8 mouse cellular contexts compared by ENCODE assay signal in the genomic region with DNA sequence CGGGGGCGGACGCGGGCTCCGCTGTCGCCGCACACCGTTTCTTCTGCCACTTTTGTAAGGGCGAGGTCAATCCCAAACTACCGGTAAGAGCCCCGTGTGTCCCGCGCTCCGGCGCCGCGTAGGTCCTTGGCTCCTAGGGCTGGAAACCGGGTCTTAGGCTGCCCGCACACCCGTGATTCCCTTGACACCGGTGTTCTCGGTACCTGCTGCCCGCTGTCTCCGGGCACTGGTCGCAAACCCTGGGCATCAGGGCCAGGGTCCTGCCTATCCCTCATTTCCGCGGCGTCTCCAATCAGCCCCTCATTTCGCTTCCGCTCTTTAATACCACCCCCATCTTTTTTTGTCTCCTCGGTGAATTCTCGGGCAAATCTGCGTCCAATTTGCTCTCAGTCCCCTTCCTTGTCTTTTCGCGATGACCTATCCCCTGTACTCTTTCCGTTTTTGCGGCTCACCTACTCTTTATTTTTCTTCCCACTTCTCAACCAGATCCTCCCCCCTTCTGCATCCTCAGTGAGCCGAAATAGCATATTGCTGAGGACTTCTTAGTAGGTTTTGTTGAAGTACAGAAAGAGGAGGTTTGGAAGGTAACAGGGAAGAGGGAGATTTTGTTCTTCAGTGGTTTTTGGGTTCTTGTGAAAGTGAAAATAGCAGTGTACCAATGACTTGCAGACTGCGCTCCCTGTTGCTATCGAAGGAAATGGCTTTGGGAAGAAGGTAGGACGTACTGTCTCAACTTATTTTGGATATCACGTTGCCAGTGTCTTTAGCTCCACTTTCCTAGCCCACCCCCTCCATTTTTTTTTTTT. TPM values are rescaled to one million over a fixed set of nuclear protein-coding genes. Genes with fewer than 3 reads are reported as not detected.
A peak's percentile ranks its signal among the peaks of the same experiment; 100 is the strongest.
DNase-seq lines count a peak whose midpoint lies in the region; ATAC-seq and TF ChIP-seq lines count a peak whose summit lies in the region.

No protein-coding gene starts in this region.

- H3K4me2 ChIP-seq in heart, embryonic 13.5 days: peak overlapping the region; percentile 82
- H3K4me2 ChIP-seq in embryonic facial prominence, embryonic 14.5 days (ENCODE audit: low read depth, low read length): peak overlapping the region; percentile 81
- H3K4me2 ChIP-seq in midbrain, embryonic 13.5 days (replicated peaks): peak overlapping the region; percentile 79

- no peak for DNase-seq in heart, postnatal 36 days
- peak; percentile 22 for DNase-seq in embryonic facial prominence, embryonic 14.5 days (ENCODE audit: low spot score)
- DNase-seq in ovary, adult 18-20 months (ENCODE audit: low spot score): no peak
- no peak for DNase-seq in urinary bladder, adult 2 months (ENCODE audit: low spot score)

- TF ChIP-seq CTCF in ES-Bruce4 (IDR thresholded peaks at IDR 0.05; ENCODE audit: low read depth, low read length): no peak

- no peak for TF ChIP-seq EP300 in ES-Bruce4 (IDR thresholded peaks at IDR 0.05; ENCODE audit: insufficient read depth, low read depth, low read length)

- intact Hi-C loops in heart, postnatal 36 days (cut with DNase I): loop anchor here (2.0 to 5.0 kb wide), 2 partner anchors 31 to 84 kb away; a partner anchor contains a TSS

- under 1% methylated on average over 41 of the region's 42 CpGs for WGBS in heart, embryonic 13.5 days
- WGBS in embryonic facial prominence, embryonic 14.5 days: under 1% methylated on average over 27 of the region's 42 CpGs
- WGBS in midbrain, embryonic 13.5 days: 1% methylated on average over 42 of the region's 42 CpGs

- peak overlapping the region; percentile 97 for H3K9ac ChIP-seq in heart, embryonic 13.5 days
- H3K9ac ChIP-seq in ES-Bruce4 (ENCODE audit: low read depth, poor library complexity, severe bottlenecking): peak overlapping the region; percentile 87
- H3K9ac ChIP-seq in embryonic facial prominence, embryonic 14.5 days (ENCODE audit: low read depth, low read length): peak overlapping the region; percentile 85
- peak overlapping the region; percentile 86 for H3K9ac ChIP-seq in midbrain, embryonic 13.5 days (replicated peaks)

- peak; percentile 38; the same call in 1 of the 2 replicates for ATAC-seq in heart, embryonic 13.5 days (ENCODE audit: extremely low read depth, insufficient number of reproducible peaks, low FRiP score, low TSS enrichment)
- ATAC-seq in embryonic facial prominence, embryonic 14.5 days (ENCODE audit: low read depth): no peak
- ATAC-seq in inflammation-experienced regulatory T-cells, adult 6 months: peak; percentile 39
- ATAC-seq in midbrain, embryonic 13.5 days: no peak; the same call in 1 of the 2 replicates

- no peaks in the 10 kb centered on the region for H3K27me3 ChIP-seq in heart, embryonic 13.5 days (replicated peaks)
- H3K27me3 ChIP-seq in ES-Bruce4 (ENCODE audit: control insufficient read depth, insufficient read depth, low read length, poor library complexity, severe bottlenecking): no peaks in the 10 kb centered on the region
- H3K27me3 ChIP-seq in embryonic facial prominence, embryonic 14.5 days (replicated peaks; ENCODE audit: control insufficient read depth, insufficient read depth, low read length): no peaks in the 10 kb centered on the region
- no peaks in the 10 kb centered on the region for H3K27me3 ChIP-seq in midbrain, embryonic 13.5 days

- H3K4me1 ChIP-seq in heart, embryonic 13.5 days: peaks cover 43% of the 10 kb centered on the region
- H3K4me1 ChIP-seq in ES-Bruce4 (ENCODE audit: control insufficient read depth, insufficient read depth, low read length): peaks cover 8% of the 10 kb centered on the region
- H3K4me1 ChIP-seq in embryonic facial prominence, embryonic 14.5 days (ENCODE audit: control insufficient read depth, insufficient read depth, low read length): peaks cover 22% of the 10 kb centered on the region
- H3K4me1 ChIP-seq in midbrain, embryonic 13.5 days (replicated peaks): peaks cover 43% of the 10 kb centered on the region

- TF ChIP-seq POLR2A in ES-Bruce4 (IDR thresholded peaks at IDR 0.05; ENCODE audit: insufficient read depth, low read length): no peak

- H3K9me3 ChIP-seq in heart, embryonic 13.5 days: no peaks in the 10 kb centered on the region
- H3K9me3 ChIP-seq in ES-Bruce4 (replicated peaks; ENCODE audit: control insufficient read depth, insufficient read depth, low read length, poor library complexity, severe bottlenecking): no peaks in the 10 kb centered on the region
- no peaks in the 10 kb centered on the region for H3K9me3 ChIP-seq in embryonic facial prominence, embryonic 14.5 days (ENCODE audit: control insufficient read depth, low read length)
- no peaks in the 10 kb centered on the region for H3K9me3 ChIP-seq in midbrain, embryonic 13.5 days

- H3K36me3 ChIP-seq in heart, embryonic 13.5 days: peaks cover 25% of the 10 kb centered on the region
- H3K36me3 ChIP-seq in ES-Bruce4 (ENCODE audit: control insufficient read depth, insufficient read depth, low read length, poor library complexity, severe bottlenecking): no peaks in the 10 kb centered on the region
- H3K36me3 ChIP-seq in embryonic facial prominence, embryonic 14.5 days (ENCODE audit: control insufficient read depth, insufficient read depth, low read length): no peaks in the 10 kb centered on the region; the same call in 1 of the 2 replicates
- peaks cover 9% of the 10 kb centered on the region for H3K36me3 ChIP-seq in midbrain, embryonic 13.5 days

- peak overlapping the region; percentile 92 for H3K27ac ChIP-seq in heart, embryonic 13.5 days (replicated peaks)
- no peak overlapping the region; the same call in 1 of the 2 replicates for H3K27ac ChIP-seq in ES-Bruce4 (ENCODE audit: insufficient read depth, low read length)
- H3K27ac ChIP-seq in embryonic facial prominence, embryonic 14.5 days (replicated peaks; ENCODE audit: low read depth, low read length): peak overlapping the region; percentile 91
- H3K27ac ChIP-seq in midbrain, embryonic 13.5 days: peak overlapping the region; percentile 81

- peak overlapping the region; percentile 98 for H3K4me3 ChIP-seq in heart, embryonic 13.5 days
- peak overlapping the region; percentile 99 for H3K4me3 ChIP-seq in ES-Bruce4 (ENCODE audit: low read depth, low read length)
- H3K4me3 ChIP-seq in embryonic facial prominence, embryonic 14.5 days (ENCODE audit: low read depth, low read length): peak overlapping the region; percentile 91
- H3K4me3 ChIP-seq in midbrain, embryonic 13.5 days (replicated peaks): peak overlapping the region; percentile 94

RNA-seq across cellular contexts. Expression of a gene that starts 0.6 kb away (rescaled TPM):
- 36.9 and 44.8 TPM in 2 replicates for polyA plus RNA-seq in heart, embryonic 13.5 days (2015; fragmentation: Nextera tagmentation; extraction: Ambion mirVana)
- total RNA-seq in heart, postnatal 36 days (2021): 10 to 100 TPM; 19.8 to 27.3 TPM
- 49.9 and 52.3 TPM in 2 replicates for polyA plus RNA-seq in ES-Bruce4 (2011; ENCODE audit: insufficient read depth, insufficient read length, low read depth, missing spikeins)
- polyA plus RNA-seq in embryonic facial prominence, embryonic 14.5 days (2014; fragmentation: Nextera tagmentation; extraction: Ambion mirVana): 45.6 and 48.5 TPM in 2 replicates
- 10 to 100 TPM; 44.6 to 73.7 (median 47.3) TPM for polyA plus RNA-seq in inflammation-experienced regulatory T-cells, adult 6 months (2017; shearing (Covaris generic))
- polyA plus RNA-seq in midbrain, embryonic 13.5 days (2015; fragmentation: Nextera tagmentation; extraction: Ambion mirVana): 76.2 and 80.2 TPM in 2 replicates
- 29.3 and 31.0 TPM in 2 replicates for polyA plus RNA-seq in urinary bladder, adult 2 months (2012; rRNA removed)

RNA-seq across cellular contexts. Expression of a gene that starts 0.6 kb away (rescaled TPM):
- polyA plus RNA-seq in heart, embryonic 13.5 days (2015; fragmentation: Nextera tagmentation; extraction: Ambion mirVana): 25.2 and 29.3 TPM in 2 replicates
- total RNA-seq in heart, postnatal 36 days (2021): 10 to 100 TPM; 24.4 to 26.4 TPM
- 43.0 and 46.6 TPM in 2 replicates for polyA plus RNA-seq in ES-Bruce4 (2011; ENCODE audit: insufficient read depth, insufficient read length, low read depth, missing spikeins)
- polyA plus RNA-seq in embryonic facial prominence, embryonic 14.5 days (2014; fragmentation: Nextera tagmentation; extraction: Ambion mirVana): 21.0 and 25.0 TPM in 2 replicates
- 10 to 100 TPM; 61.8 to 74.4 (median 63.7) TPM for polyA plus RNA-seq in inflammation-experienced regulatory T-cells, adult 6 months (2017; shearing (Covaris generic))
- 38.4 and 38.8 TPM in 2 replicates for polyA plus RNA-seq in midbrain, embryonic 13.5 days (2015; fragmentation: Nextera tagmentation; extraction: Ambion mirVana)
- polyA plus RNA-seq in urinary bladder, adult 2 months (2012; rRNA removed): 32.7 and 35.8 TPM in 2 replicates

RNA-seq across cellular contexts. Expression of a gene that starts 19.7 kb away (rescaled TPM):
- 7.1 and 7.2 TPM in 2 replicates for polyA plus RNA-seq in heart, embryonic 13.5 days (2015; fragmentation: Nextera tagmentation; extraction: Ambion mirVana)
- 1 to 10 TPM; 3.0 to 3.4 TPM for total RNA-seq in heart, postnatal 36 days (2021)
- polyA plus RNA-seq in ES-Bruce4 (2011; ENCODE audit: insufficient read depth, insufficient read length, low read depth, missing spikeins): 9.9 and 10.7 TPM in 2 replicates
- polyA plus RNA-seq in embryonic facial prominence, embryonic 14.5 days (2014; fragmentation: Nextera tagmentation; extraction: Ambion mirVana): 9.5 and 11.8 TPM in 2 replicates
- polyA plus RNA-seq in inflammation-experienced regulatory T-cells, adult 6 months (2017; shearing (Covaris generic)): 1 to 10 TPM in 2 of 3 experiments, under 1 TPM in 1; 0.86 to 2.5 (median 1.3) TPM
- 10.1 and 10.6 TPM in 2 replicates for polyA plus RNA-seq in midbrain, embryonic 13.5 days (2015; fragmentation: Nextera tagmentation; extraction: Ambion mirVana)
- 2.5 and 2.9 TPM in 2 replicates for polyA plus RNA-seq in urinary bladder, adult 2 months (2012; rRNA removed)

RNA-seq across cellular contexts. Expression of a gene that starts 31.8 kb away (rescaled TPM):
- polyA plus RNA-seq in heart, embryonic 13.5 days (2015; fragmentation: Nextera tagmentation; extraction: Ambion mirVana): 36.0 and 37.7 TPM in 2 replicates
- total RNA-seq in heart, postnatal 36 days (2021): 10 to 100 TPM; 16.5 to 17.1 TPM
- 31.8 and 42.1 TPM in 2 replicates for polyA plus RNA-seq in ES-Bruce4 (2011; ENCODE audit: insufficient read depth, insufficient read length, low read depth, missing spikeins)
- polyA plus RNA-seq in embryonic facial prominence, embryonic 14.5 days (2014; fragmentation: Nextera tagmentation; extraction: Ambion mirVana): 45.1 and 48.9 TPM in 2 replicates
- polyA plus RNA-seq in inflammation-experienced regulatory T-cells, adult 6 months (2017; shearing (Covaris generic)): 10 to 100 TPM; 34.3 to 65.5 (median 46.6) TPM
- polyA plus RNA-seq in midbrain, embryonic 13.5 days (2015; fragmentation: Nextera tagmentation; extraction: Ambion mirVana): 33.9 and 36.7 TPM in 2 replicates
- polyA plus RNA-seq in urinary bladder, adult 2 months (2012; rRNA removed): 45.8 and 47.6 TPM in 2 replicates

RNA-seq across cellular contexts. Expression of a gene that starts 58.1 kb away (rescaled TPM):
- 0.09 and 0.33 TPM in 2 replicates for polyA plus RNA-seq in heart, embryonic 13.5 days (2015; fragmentation: Nextera tagmentation; extraction: Ambion mirVana)
- 1 to 10 TPM in 1 of 2 experiments, under 1 TPM in 1; 0.78 to 1.7 TPM for total RNA-seq in heart, postnatal 36 days (2021)
- 3.5 and 3.7 TPM in 2 replicates for polyA plus RNA-seq in ES-Bruce4 (2011; ENCODE audit: insufficient read depth, insufficient read length, low read depth, missing spikeins)
- 2.9 and 3.6 TPM in 2 replicates for polyA plus RNA-seq in embryonic facial prominence, embryonic 14.5 days (2014; fragmentation: Nextera tagmentation; extraction: Ambion mirVana)
- polyA plus RNA-seq in inflammation-experienced regulatory T-cells, adult 6 months (2017; shearing (Covaris generic)): under 1 TPM in 2 of 3 experiments, not detected in 1; 0.53 to 0.97 TPM
- polyA plus RNA-seq in midbrain, embryonic 13.5 days (2015; fragmentation: Nextera tagmentation; extraction: Ambion mirVana): 0.58 and 0.59 TPM in 2 replicates
- 9.5 TPM in 2 replicates for polyA plus RNA-seq in urinary bladder, adult 2 months (2012; rRNA removed)

Comparison
In these comparisons a context has a peak if more than half of its experiments do, and no peak if none do; other contexts are left out.
1. ATAC-seq: peak in heart, embryonic 13.5 days (single experiment) and inflammation-experienced regulatory T-cells, adult 6 months (single experiment); none in embryonic facial prominence, embryonic 14.5 days (single experiment) and midbrain, embryonic 13.5 days (single experiment).
2. Peak in every context shown above with its lines, with median percentiles within 50 percentile points of each other: H3K4me2 ChIP-seq, H3K4me3 ChIP-seq and H3K9ac ChIP-seq.